Mouse (Mus musculus) neural tube, embryonic 15.5 days (tissue): ENCODE data around the gene Foxj1. TPM values are rescaled to one million over a fixed set of nuclear protein-coding genes. Genes with fewer than 3 reads are reported as not detected.
"Not testable (repeated sequence)": the region's sequence is repeated elsewhere in the genome, so short reads cannot be mapped to it uniquely, and the experiment has no call there.

Experiments used
- ATAC-seq: fragments of 200-750 bp; cut with Nextera tagmentation; 2 replicates; pipeline ENCODE4 v1.8.0; 2017; ENCODE audit warnings: mild to moderate bottlenecking, moderate TSS enrichment, moderate library complexity; ENCODE audit not compliant: low FRiP score
- H3K27ac ChIP-seq: fragments of 300-500 bp; sonication (generic); replicated peaks from 2 replicates; pipeline ENCODE4 v1.5.1; 2015; ENCODE audit warnings: mild to moderate bottlenecking, inconsistent platforms
- H3K27me3 ChIP-seq: fragments of 300-500 bp; sonication (generic); replicated peaks from 2 replicates; pipeline ENCODE4 v1.6.1; 2015; ENCODE audit warnings: inconsistent platforms
- H3K36me3 ChIP-seq: fragments of 300-500 bp; sonication (generic); 2 replicates; pipeline ENCODE4 v1.6.1; 2015; ENCODE audit warnings: inconsistent platforms
- H3K4me1 ChIP-seq: fragments of 300-500 bp; sonication (generic); 2 replicates; pipeline ENCODE4 v1.6.1; 2015; ENCODE audit warnings: inconsistent platforms
- H3K4me2 ChIP-seq: fragments of 300-500 bp; sonication (generic); 2 replicates; pipeline ENCODE4 v1.6.1; 2015; ENCODE audit warnings: inconsistent platforms, mild to moderate bottlenecking, moderate library complexity
- H3K4me3 ChIP-seq: fragments of 300-500 bp; sonication (generic); replicated peaks from 2 replicates; pipeline ENCODE4 v1.5.1; 2015; ENCODE audit warnings: mild to moderate bottlenecking, inconsistent platforms
- H3K9ac ChIP-seq: fragments of 300-500 bp; sonication (generic); replicated peaks from 2 replicates; pipeline ENCODE4 v1.6.1; 2015; ENCODE audit warnings: mild to moderate bottlenecking, inconsistent platforms
- H3K9me3 ChIP-seq: fragments of 300-500 bp; sonication (generic); replicated peaks from 2 replicates; pipeline ENCODE4 v1.6.1; 2016; ENCODE audit warnings: inconsistent platforms
- WGBS: fragments of 180-500 bp; shearing (Covaris S2); methylation state at CpG from one replicate; pipeline ENCODE4 v1.1.7; 2015; ENCODE audit warnings: mixed read lengths; 5-methylcytosine and 5-hydroxymethylcytosine counted together
- polyA plus RNA-seq: library from polyadenylated mRNA; unstranded; fragments of >200 nt; fragmentation: Nextera tagmentation; extraction: Ambion mirVana; gene quantifications from 2 replicates; pipeline ENCODE4 v1.2.1, GENCODE M21; 2015

Foxj1 gene
- polyA plus RNA-seq, 1 experiment from 2014 or later, result 12.1 TPM

- Histone ChIP-seq H3K4me1 (no peaks in the 10 kb centered on the region), H3K9me3 (no peaks in the 10 kb centered on the region), H3K27me3 (no peaks in the 10 kb centered on the region), H3K27ac (no peak overlapping the region; the same call in 1 of the 2 replicates), H3K9ac (no peak overlapping the region), H3K4me2 (no peak overlapping the region), H3K4me3 (no peak overlapping the region), H3K36me3 (0 out of 2 replicates have a peak, but pooled peaks cover 5% of the 10 kb centered on the region)
- WGBS, result 64% methylated on average over 13 of the region's 13 CpGs
- ATAC-seq, result no peak
Observed at GRCm38 (mm10) chr11:116365432-116365831, 30.2 kb upstream of the Foxj1 start.

GRCm38 (mm10) chr11:116362015-116362414, 26.8 kb upstream of the Foxj1 start:
- peaks cover 28% of the 10 kb centered on the region; the same call in 1 of the 2 replicates for H3K36me3 ChIP-seq
- H3K4me1 ChIP-seq, result peaks cover 11% of the 10 kb centered on the region
- H3K27me3 ChIP-seq, result no peaks in the 10 kb centered on the region
- ATAC-seq, result no peak
- no peak overlapping the region for H3K9ac ChIP-seq
- no peak overlapping the region for H3K4me3 ChIP-seq
- 70% methylated on average over 11 of the region's 11 CpGs for WGBS
- H3K9me3 ChIP-seq, result no peaks in the 10 kb centered on the region
- no peak overlapping the region for H3K27ac ChIP-seq
- H3K4me2 ChIP-seq, result no peak overlapping the region

- H3K27me3 ChIP-seq, H3K27ac ChIP-seq, ATAC-seq, H3K4me3 ChIP-seq, H3K9me3 ChIP-seq, H3K9ac ChIP-seq, H3K4me2 ChIP-seq: not testable (repeated sequence)
- 90% methylated on average over 5 of the region's 5 CpGs for WGBS
- Histone ChIP-seq H3K4me1 (peaks cover 11% of the 10 kb centered on the region), H3K36me3 (peaks cover 32% of the 10 kb centered on the region)
Observed at GRCm38 (mm10) chr11:116360915-116361314, 25.7 kb upstream of the Foxj1 start.

GRCm38 (mm10) chr11:116359652-116360051, 24.5 kb upstream of the Foxj1 start:
- Histone ChIP-seq H3K27me3 (no peaks in the 10 kb centered on the region), H3K27ac (peak overlapping the region; percentile 37; the same call in 1 of the 2 replicates), H3K4me3 (no peak overlapping the region), H3K4me1 (peaks cover 11% of the 10 kb centered on the region), H3K4me2 (no peak overlapping the region), H3K9ac (no peak overlapping the region), H3K9me3 (no peaks in the 10 kb centered on the region), H3K36me3 (peaks cover 45% of the 10 kb centered on the region)
- ATAC-seq, result peak; percentile 45; the same call in 1 of the 2 replicates
- WGBS, result 65% methylated on average over 12 of the region's 12 CpGs

GRCm38 (mm10) chr11:116358926-116359637, 23.9 kb upstream of the Foxj1 start:
- 55% methylated on average over 15 of the region's 15 CpGs for WGBS
- H3K27me3 ChIP-seq, result no peaks in the 10 kb centered on the region
- no peak overlapping the region for H3K4me2 ChIP-seq
- H3K9me3 ChIP-seq, result no peaks in the 10 kb centered on the region
- H3K9ac ChIP-seq, result no peak overlapping the region
- peaks cover 11% of the 10 kb centered on the region for H3K4me1 ChIP-seq
- no peak overlapping the region for H3K4me3 ChIP-seq
- H3K36me3 ChIP-seq, result peaks cover 50% of the 10 kb centered on the region
- peak overlapping the region; percentile 37; the same call in 1 of the 2 replicates for H3K27ac ChIP-seq
- no peak for ATAC-seq

GRCm38 (mm10) chr11:116354521-116354920, 19.3 kb upstream of the Foxj1 start:
- Histone ChIP-seq H3K4me2 (no peak overlapping the region), H3K9ac (no peak overlapping the region), H3K27ac (no peak overlapping the region), H3K4me1 (peaks cover 7% of the 10 kb centered on the region), H3K36me3 (peaks cover 67% of the 10 kb centered on the region), H3K27me3 (no peaks in the 10 kb centered on the region), H3K9me3 (no peaks in the 10 kb centered on the region), H3K4me3 (no peak overlapping the region)
- ATAC-seq, result no peak
- WGBS, result 53% methylated on average over 17 of the region's 17 CpGs

- Histone ChIP-seq H3K9me3 (no peaks in the 10 kb centered on the region), H3K27ac (no peak overlapping the region), H3K9ac (no peak overlapping the region), H3K4me1 (0 out of 2 replicates have a peak, but pooled peaks cover under 1% of the 10 kb centered on the region), H3K4me2 (no peak overlapping the region), H3K4me3 (no peak overlapping the region), H3K36me3 (peaks cover 70% of the 10 kb centered on the region), H3K27me3 (no peaks in the 10 kb centered on the region)
- WGBS, result 94% methylated on average over 8 of the region's 8 CpGs
- ATAC-seq, result no peak
Observed at GRCm38 (mm10) chr11:116353535-116353934, 18.3 kb upstream of the Foxj1 start.

GRCm38 (mm10) chr11:116351294-116351693, 16.1 kb upstream of the Foxj1 start:
- WGBS, result 84% methylated on average over 5 of the region's 5 CpGs
- no peak overlapping the region for H3K27ac ChIP-seq
- no peak overlapping the region for H3K4me2 ChIP-seq
- H3K4me1 ChIP-seq, result no peaks in the 10 kb centered on the region
- H3K4me3 ChIP-seq, result no peak overlapping the region
- peaks cover 79% of the 10 kb centered on the region for H3K36me3 ChIP-seq
- ATAC-seq, result no peak
- H3K9ac ChIP-seq, result no peak overlapping the region
- no peaks in the 10 kb centered on the region for H3K27me3 ChIP-seq
- H3K9me3 ChIP-seq, result no peaks in the 10 kb centered on the region

- Histone ChIP-seq H3K36me3 (peaks cover 79% of the 10 kb centered on the region), H3K27ac (no peak overlapping the region), H3K9ac (no peak overlapping the region), H3K4me1 (no peaks in the 10 kb centered on the region), H3K27me3 (no peaks in the 10 kb centered on the region), H3K4me2 (no peak overlapping the region), H3K4me3 (no peak overlapping the region), H3K9me3 (no peaks in the 10 kb centered on the region)
- WGBS, result 81% methylated on average over 5 of the region's 5 CpGs
- no peak for ATAC-seq
Observed at GRCm38 (mm10) chr11:116347955-116348354, 12.8 kb upstream of the Foxj1 start.

GRCm38 (mm10) chr11:116347012-116347411, 11.8 kb upstream of the Foxj1 start:
- peaks cover 8% of the 10 kb centered on the region for H3K4me1 ChIP-seq
- 80% methylated on average over 7 of the region's 7 CpGs for WGBS
- no peaks in the 10 kb centered on the region for H3K9me3 ChIP-seq
- H3K4me3 ChIP-seq, result no peak overlapping the region
- no peak overlapping the region for H3K9ac ChIP-seq
- H3K27ac ChIP-seq, result no peak overlapping the region
- peaks cover 76% of the 10 kb centered on the region for H3K36me3 ChIP-seq
- H3K4me2 ChIP-seq, result no peak overlapping the region
- ATAC-seq, result no peak
- no peaks in the 10 kb centered on the region for H3K27me3 ChIP-seq

- Histone ChIP-seq H3K4me3 (no peak overlapping the region), H3K9me3 (no peaks in the 10 kb centered on the region), H3K27ac (peak overlapping the region; percentile 58), H3K4me1 (peaks cover 10% of the 10 kb centered on the region), H3K36me3 (peaks cover 50% of the 10 kb centered on the region), H3K4me2 (no peak overlapping the region), H3K9ac (no peak overlapping the region), H3K27me3 (0 out of 2 replicates have a peak, but pooled peaks cover 3% of the 10 kb centered on the region)
- 0 out of 2 replicates have a peak, but pooled peaks have one; percentile 61 for ATAC-seq
- WGBS, result 70% methylated on average over 25 of the region's 25 CpGs
Observed at GRCm38 (mm10) chr11:116342069-116342791, 7.0 kb upstream of the Foxj1 start.

GRCm38 (mm10) chr11:116337531-116337930, 2.3 kb upstream of the Foxj1 start:
- H3K9ac ChIP-seq, result no peak overlapping the region
- H3K4me2 ChIP-seq, result no peak overlapping the region
- no peaks in the 10 kb centered on the region for H3K9me3 ChIP-seq
- peaks cover 24% of the 10 kb centered on the region for H3K27me3 ChIP-seq
- 75% methylated on average over 6 of the region's 6 CpGs for WGBS
- H3K36me3 ChIP-seq, result peaks cover 11% of the 10 kb centered on the region; the same call in 1 of the 2 replicates
- H3K4me1 ChIP-seq, result peaks cover 51% of the 10 kb centered on the region
- no peak for ATAC-seq
- no peak overlapping the region for H3K27ac ChIP-seq
- no peak overlapping the region for H3K4me3 ChIP-seq
